Comparison of ENCODE assay signal across 26 mouse cellular contexts in genomic region chr6:100210517-100210916, GRCm38 (mm10).
"Had no signal": no experiment of that assay in that cellular context is flagged by ENCODE, and none has a peak within 500 bp of the region (broad histone marks: within the 10 kb centered on the region; RNA-seq: fewer than 3 reads in every experiment).

No protein-coding gene starts in this region.

- DNase-seq: gastrocnemius, postnatal 10 days; gastrocnemius, postnatal 36 days; heart, adult 2 months; heart, postnatal 14 days; heart, postnatal 36 days; kidney, adult 11 months; kidney, adult 2 months; kidney, adult 9 months; kidney, postnatal 14 days; kidney, postnatal 36 days; layer of hippocampus, adult 9-11 months; liver; liver, embryonic 13.5 days; liver, postnatal 0 days had no signal

- H3K36me3 ChIP-seq: heart, embryonic 13.5 days; heart, embryonic 15.5 days; hindbrain, embryonic 13.5 days; hindbrain, embryonic 15.5 days; kidney, embryonic 15.5 days; limb, embryonic 10.5 days; limb, embryonic 12.5 days; liver, embryonic 13.5 days; liver, embryonic 15.5 days had no signal

- H3K4me3 ChIP-seq: heart, adult 2 months; heart, embryonic 13.5 days; heart, embryonic 15.5 days; hindbrain, embryonic 13.5 days; hindbrain, embryonic 15.5 days; kidney, embryonic 15.5 days; left cerebral cortex, adult 2 months; limb, embryonic 10.5 days; limb, embryonic 12.5 days; liver, embryonic 13.5 days; liver, embryonic 15.5 days had no signal

- ATAC-seq: hindbrain, postnatal 0 days; intestine, embryonic 16.5 days; liver, postnatal 0 days had no signal

- H3K27ac ChIP-seq: heart, adult 2 months; heart, embryonic 13.5 days; heart, embryonic 15.5 days; hindbrain, embryonic 13.5 days; hindbrain, embryonic 15.5 days; hindbrain, postnatal 0 days; kidney, embryonic 15.5 days; kidney, postnatal 0 days; left cerebral cortex, adult 2 months; limb, embryonic 10.5 days; limb, embryonic 12.5 days; liver, embryonic 13.5 days; liver, embryonic 15.5 days had no signal

- H3K9ac ChIP-seq: heart, embryonic 13.5 days; heart, embryonic 15.5 days; hindbrain, embryonic 13.5 days; hindbrain, embryonic 15.5 days; kidney, embryonic 15.5 days; limb, embryonic 12.5 days; liver, embryonic 13.5 days; liver, embryonic 15.5 days; liver, postnatal 0 days had no signal

- H3K9me3 ChIP-seq: heart, embryonic 13.5 days; heart, embryonic 15.5 days; hindbrain, embryonic 13.5 days; hindbrain, embryonic 15.5 days; kidney, embryonic 15.5 days; limb, embryonic 10.5 days; limb, embryonic 12.5 days; liver, embryonic 13.5 days; liver, embryonic 15.5 days had no signal
